Mouse (Mus musculus) forebrain, embryonic 11.5 days (tissue): ENCODE results near the gene Uhrf1. TPM values are rescaled to one million over a fixed set of nuclear protein-coding genes. Genes with fewer than 3 reads are reported as not detected.

Experiments
- ATAC-seq: fragments of 200-750 bp; cut with Nextera tagmentation; replicated peaks from 2 replicates; pipeline ENCODE4 v1.8.0; 2017; ENCODE audit warnings: moderate TSS enrichment; ENCODE audit not compliant: low FRiP score
- DNase-seq: peaks from one replicate; pipeline ENCODE4 v3.0.0-alpha.2; 2017; ENCODE audit warnings: low spot score
- H3K27ac ChIP-seq: fragments of 300-500 bp; sonication (generic); 2 replicates; pipeline ENCODE4 v1.5.1; 2014; ENCODE audit warnings: low read depth, low read length
- H3K27me3 ChIP-seq: fragments of 300-500 bp; sonication (generic); 2 replicates; pipeline ENCODE4 v1.6.1; 2014; ENCODE audit warnings: mild to moderate bottlenecking, low read length, mixed read lengths; ENCODE audit not compliant: control insufficient read depth, insufficient read depth
- H3K36me3 ChIP-seq: fragments of 300-500 bp; sonication (generic); 2 replicates; pipeline ENCODE4 v1.6.1; 2014; ENCODE audit warnings: mild to moderate bottlenecking, low read length, moderate library complexity, mixed read lengths; ENCODE audit not compliant: control insufficient read depth, insufficient read depth
- H3K4me1 ChIP-seq: fragments of 300-500 bp; sonication (generic); replicated peaks from 2 replicates; pipeline ENCODE4 v1.6.1; 2014; ENCODE audit warnings: low read length, mixed read lengths; ENCODE audit not compliant: control insufficient read depth, insufficient read depth
- H3K4me2 ChIP-seq: fragments of 300-500 bp; sonication (generic); 2 replicates; pipeline ENCODE4 v1.6.1; 2014; ENCODE audit warnings: low read depth, mild to moderate bottlenecking, low read length, moderate library complexity, mixed read lengths; ENCODE audit not compliant: severe bottlenecking
- H3K4me3 ChIP-seq: fragments of 300-500 bp; sonication (generic); 2 replicates; pipeline ENCODE4 v1.5.1; 2014; ENCODE audit warnings: low read depth, low read length
- H3K9ac ChIP-seq: fragments of 300-500 bp; sonication (generic); 2 replicates; pipeline ENCODE4 v1.6.1; 2014; ENCODE audit warnings: low read length
- H3K9me3 ChIP-seq: fragments of 300-500 bp; sonication (generic); 2 replicates; pipeline ENCODE4 v1.6.1; 2016; ENCODE audit warnings: low read length, mixed read lengths; ENCODE audit not compliant: control insufficient read depth
- WGBS: fragments of 180-500 bp; shearing (Covaris S2); extraction: QIAGEN DNeasy Blood & Tissue Kit; methylation state at CpG from one replicate; pipeline ENCODE4 v1.1.7; 2014; 5-methylcytosine and 5-hydroxymethylcytosine counted together
- polyA plus RNA-seq: library from polyadenylated mRNA; unstranded; fragments of >200 nt; fragmentation: Nextera tagmentation; extraction: Ambion mirVana; gene quantifications from 2 replicates; pipeline ENCODE4 v1.2.1, GENCODE M21; 2014

Gene Uhrf1
- polyA plus RNA-seq, 1 experiment from 2014 or later = 223 TPM

DNA sequence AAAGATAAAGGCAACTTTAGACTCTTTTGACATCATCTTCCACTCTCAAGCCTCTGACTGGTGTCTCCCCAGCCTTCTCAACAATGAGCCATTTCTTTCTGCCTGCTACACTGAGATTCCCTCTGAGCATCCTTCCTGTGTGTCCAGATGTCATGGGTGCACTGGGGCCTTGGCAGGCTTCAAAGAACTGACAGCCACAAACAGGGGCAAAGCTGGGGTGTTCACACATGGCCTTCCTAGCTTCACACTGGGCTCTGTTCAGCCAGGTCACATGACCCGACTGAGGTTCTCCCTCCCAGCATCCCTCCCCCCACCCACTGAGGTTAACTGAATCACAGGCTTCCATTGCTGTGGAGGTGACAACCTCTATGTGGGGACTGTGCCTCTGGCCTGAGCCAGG, 6.9 kb upstream of the Uhrf1 start:
- Histone ChIP-seq H3K9me3 (no peaks in the 10 kb centered on the region), H3K4me3 (no peak overlapping the region), H3K27me3 (no peaks in the 10 kb centered on the region), H3K4me1 (peaks cover 4% of the 10 kb centered on the region; the same call in 1 of the 2 replicates), H3K27ac (no peak overlapping the region), H3K36me3 (no peaks in the 10 kb centered on the region), H3K9ac (no peak overlapping the region), H3K4me2 (no peak overlapping the region)
- DNase-seq = no peak
- no peak for ATAC-seq
- WGBS = 78% methylated on average over 1 of the region's 1 CpGs

DNA sequence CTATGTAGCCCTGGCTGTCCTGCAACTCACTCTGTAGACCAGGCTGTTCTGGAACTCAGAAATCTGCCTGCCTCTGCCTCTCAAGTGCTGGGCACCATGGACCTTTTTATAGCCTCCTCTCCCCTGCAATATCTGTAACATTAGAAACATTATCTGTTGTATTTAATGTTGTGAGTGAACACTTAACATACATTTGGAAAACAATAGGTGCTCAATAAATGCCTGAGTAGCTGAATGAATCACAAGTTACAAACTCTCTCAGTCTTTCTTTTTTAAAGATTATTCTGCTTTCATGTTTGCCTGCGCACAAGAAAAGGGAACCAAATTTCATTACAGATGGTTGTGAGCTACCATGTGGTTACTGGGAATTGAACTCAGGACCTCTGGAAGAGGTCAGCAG, 4.9 kb upstream of the Uhrf1 start:
- H3K9me3 ChIP-seq = no peaks in the 10 kb centered on the region
- DNase-seq = no peak

DNA sequence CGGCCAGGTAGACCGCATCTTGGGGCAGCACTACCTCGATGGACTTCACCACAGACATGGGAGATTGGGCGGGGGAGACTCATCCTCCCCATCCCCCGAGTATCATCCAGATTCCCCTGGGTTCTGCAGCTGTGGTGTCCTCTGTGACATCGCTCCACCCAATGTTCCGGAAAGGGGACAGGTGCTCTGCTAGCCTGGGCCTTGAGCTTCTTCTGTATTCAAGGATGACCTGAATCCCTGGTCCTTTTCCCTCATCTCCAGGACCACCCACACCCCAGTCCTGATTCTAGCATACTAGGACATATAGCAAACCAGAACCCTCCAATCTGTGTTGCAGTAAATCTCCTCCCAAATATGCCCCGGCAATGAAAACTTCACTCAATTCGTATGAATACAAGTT, 2.9 kb upstream of the Uhrf1 start, which contains the start of gene Arrdc5:
Arrdc5 (minus strand) TSS at position 101 of the 400 bp plus-strand sequence.
- no peaks in the 10 kb centered on the region for H3K36me3 ChIP-seq
- no peak within 1 kb of the TSS for H3K4me2 ChIP-seq
- no peak within 1 kb of the TSS for H3K4me3 ChIP-seq
- peaks cover 11% of the 10 kb centered on the region for H3K4me1 ChIP-seq
- no peak within 1 kb of the TSS for H3K27ac ChIP-seq
- H3K9ac ChIP-seq = no peak within 1 kb of the TSS
- H3K9me3 ChIP-seq = no peaks in the 10 kb centered on the region
- WGBS = 95% methylated on average over 9 of the region's 9 CpGs
- DNase-seq (no peak), ATAC-seq (no peak)
- H3K27me3 ChIP-seq = no peaks in the 10 kb centered on the region

More for the DNA sequence above, 4.9 kb upstream of the Uhrf1 start:
- H3K4me2 ChIP-seq = no peak overlapping the region
- H3K4me1 ChIP-seq = peaks cover 8% of the 10 kb centered on the region; the same call in 1 of the 2 replicates
- no peaks in the 10 kb centered on the region for H3K27me3 ChIP-seq
- no peaks in the 10 kb centered on the region for H3K36me3 ChIP-seq
- H3K9ac ChIP-seq = no peak overlapping the region
- WGBS = 96% methylated on average over 1 of the region's 1 CpGs
- no peak overlapping the region for H3K4me3 ChIP-seq
- ATAC-seq = no peak
- H3K27ac ChIP-seq = no peak overlapping the region

DNA sequence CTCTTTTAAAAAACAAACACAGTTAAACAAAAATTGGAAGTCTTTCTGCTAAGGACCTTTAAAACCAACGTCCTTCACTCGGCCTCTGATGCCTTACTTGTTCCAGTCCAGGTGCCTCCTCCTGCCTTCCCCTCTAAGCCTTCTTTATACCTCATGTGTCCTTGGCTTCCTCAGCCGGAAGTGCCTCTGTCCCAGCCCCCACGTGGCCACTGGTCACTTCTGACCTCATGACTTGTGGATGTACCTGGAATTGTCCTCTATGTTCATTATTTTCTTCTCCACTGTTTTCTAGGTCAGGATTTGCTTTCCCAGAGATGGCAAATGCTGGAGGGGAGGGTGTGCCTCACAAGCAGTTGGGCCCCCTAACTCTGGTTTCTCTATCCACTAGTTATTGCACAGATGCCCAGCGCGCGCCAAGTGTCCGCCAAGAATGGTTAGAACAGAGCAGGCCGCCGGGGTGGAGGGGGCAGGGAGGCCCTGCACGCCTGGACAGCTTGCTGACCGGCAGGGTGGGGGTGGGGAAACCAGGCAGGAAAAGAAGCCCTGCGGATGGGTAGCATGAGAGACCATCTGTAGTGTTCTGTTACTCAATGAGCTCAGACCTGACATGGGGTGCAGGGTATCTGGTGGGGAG, 641 bp upstream of the Uhrf1 start:
- Histone ChIP-seq H3K27me3 (no peaks in the 10 kb centered on the region), H3K4me2 (peak overlapping the region; percentile 97), H3K36me3 (peaks cover 4% of the 10 kb centered on the region; the same call in 1 of the 2 replicates), H3K9ac (peak overlapping the region; percentile 45), H3K4me1 (peaks cover 22% of the 10 kb centered on the region), H3K9me3 (no peaks in the 10 kb centered on the region), H3K4me3 (peak overlapping the region; percentile 88), H3K27ac (peak overlapping the region; percentile 94)
- DNase-seq = peak; percentile 80
- peak; percentile 38 for ATAC-seq
- WGBS = 24% methylated on average over 13 of the region's 13 CpGs

DNA sequence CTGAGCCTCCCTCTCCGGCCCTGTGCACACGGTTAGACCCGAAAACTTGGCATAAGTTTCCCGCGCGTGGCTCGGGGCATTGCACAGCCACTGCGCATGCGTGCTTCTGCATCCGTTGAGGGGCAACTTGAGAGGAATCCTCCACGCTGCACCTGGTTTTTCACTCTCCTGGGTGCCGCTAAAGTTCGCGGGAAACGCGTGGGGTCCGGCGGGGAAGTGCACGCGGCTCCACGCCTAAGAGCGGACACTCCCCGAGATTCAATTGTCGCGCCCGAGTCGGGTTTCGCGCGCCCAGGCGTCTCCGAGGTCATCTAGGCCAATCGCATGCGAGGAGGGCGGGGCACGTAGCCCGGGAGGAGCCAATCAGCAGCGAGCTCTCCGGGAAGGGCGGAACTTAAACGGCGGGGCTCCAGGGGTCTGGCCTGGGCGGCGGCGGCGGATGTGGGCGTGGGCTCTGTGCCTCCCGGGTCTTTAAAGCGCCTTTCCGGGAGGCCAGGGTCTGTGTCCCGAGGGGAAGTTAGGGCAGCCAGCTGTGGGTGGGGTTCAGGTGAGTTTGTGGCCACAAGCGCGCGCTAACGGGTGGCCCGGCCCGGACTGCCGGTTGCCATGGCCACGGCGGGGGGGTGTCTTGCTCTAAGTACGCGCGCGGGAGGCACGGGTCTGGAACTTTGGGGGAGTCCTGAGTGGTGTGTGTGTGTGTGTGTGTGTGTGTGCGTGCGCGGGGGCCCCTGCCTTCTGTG, 896 bp downstream of the Uhrf1 start:
- peak; percentile 91 for ATAC-seq
- Histone ChIP-seq H3K36me3 (peaks cover 4% of the 10 kb centered on the region; the same call in 1 of the 2 replicates), H3K4me1 (peaks cover 25% of the 10 kb centered on the region), H3K27ac (peak overlapping the region; percentile 94), H3K4me2 (peak overlapping the region; percentile 97), H3K9ac (peak overlapping the region; percentile 92), H3K4me3 (peak overlapping the region; percentile 88), H3K9me3 (no peaks in the 10 kb centered on the region), H3K27me3 (no peaks in the 10 kb centered on the region)
- under 1% methylated on average over 67 of the region's 68 CpGs for WGBS
- peak; percentile 98 for DNase-seq

DNA sequence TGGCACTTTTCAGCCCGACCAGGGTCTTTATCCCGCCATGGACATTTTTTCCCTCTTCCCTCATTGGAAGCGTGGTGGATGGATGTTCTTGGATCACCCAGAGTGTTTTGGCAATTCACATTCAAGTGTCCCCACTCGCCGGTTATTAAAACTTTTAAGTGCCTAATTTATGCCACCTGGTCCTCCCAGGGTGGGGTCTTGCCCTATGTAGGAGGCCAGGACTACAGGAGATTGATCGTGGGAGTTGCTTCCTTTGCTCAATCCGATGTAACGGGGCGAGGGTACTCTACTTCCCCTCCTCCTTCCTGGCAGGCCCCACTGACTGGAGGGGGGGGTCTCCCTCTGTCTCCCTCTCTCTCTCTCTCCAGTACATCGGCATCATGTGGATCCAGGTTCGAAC, 1.6 kb downstream of the Uhrf1 start:
- H3K27ac ChIP-seq = no peak overlapping the region
- peaks cover 4% of the 10 kb centered on the region; the same call in 1 of the 2 replicates for H3K36me3 ChIP-seq
- ATAC-seq = no peak
- H3K4me2 ChIP-seq = peak overlapping the region; percentile 97
- H3K9ac ChIP-seq = peak overlapping the region; percentile 92
- H3K9me3 ChIP-seq = no peaks in the 10 kb centered on the region
- peaks cover 25% of the 10 kb centered on the region for H3K4me1 ChIP-seq
- peak overlapping the region; percentile 88 for H3K4me3 ChIP-seq
- no peaks in the 10 kb centered on the region for H3K27me3 ChIP-seq
- no peak for DNase-seq
- 19% methylated on average over 11 of the region's 11 CpGs for WGBS

DNA sequence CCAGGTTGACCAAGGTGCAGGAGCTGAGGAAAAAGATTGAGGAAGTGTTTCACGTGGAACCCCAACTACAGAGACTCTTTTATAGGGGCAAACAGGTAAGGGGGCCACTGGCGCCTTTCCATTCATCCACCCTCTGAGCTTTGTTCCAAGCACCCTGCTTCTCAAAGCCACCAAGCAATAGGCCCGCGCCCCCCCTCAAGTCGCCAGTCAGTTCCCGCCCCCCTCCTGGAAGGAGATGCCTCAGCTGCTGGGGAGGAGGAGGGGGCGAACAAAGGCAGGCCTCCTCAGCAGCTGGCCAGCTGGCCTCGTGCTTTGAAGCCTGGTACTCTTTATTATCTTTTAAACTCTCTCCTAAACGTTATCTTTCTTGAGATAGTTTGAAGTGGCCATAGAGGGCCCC, 2.0 kb downstream of the Uhrf1 start:
- Histone ChIP-seq H3K27me3 (no peaks in the 10 kb centered on the region), H3K9me3 (no peaks in the 10 kb centered on the region), H3K36me3 (peaks cover 4% of the 10 kb centered on the region; the same call in 1 of the 2 replicates), H3K27ac (no peak overlapping the region), H3K4me1 (peaks cover 25% of the 10 kb centered on the region), H3K4me2 (peak overlapping the region; percentile 97), H3K4me3 (peak overlapping the region; percentile 88), H3K9ac (peak overlapping the region; percentile 92)
- WGBS = 42% methylated on average over 9 of the region's 9 CpGs
- DNase-seq (no peak), ATAC-seq (no peak)

DNA sequence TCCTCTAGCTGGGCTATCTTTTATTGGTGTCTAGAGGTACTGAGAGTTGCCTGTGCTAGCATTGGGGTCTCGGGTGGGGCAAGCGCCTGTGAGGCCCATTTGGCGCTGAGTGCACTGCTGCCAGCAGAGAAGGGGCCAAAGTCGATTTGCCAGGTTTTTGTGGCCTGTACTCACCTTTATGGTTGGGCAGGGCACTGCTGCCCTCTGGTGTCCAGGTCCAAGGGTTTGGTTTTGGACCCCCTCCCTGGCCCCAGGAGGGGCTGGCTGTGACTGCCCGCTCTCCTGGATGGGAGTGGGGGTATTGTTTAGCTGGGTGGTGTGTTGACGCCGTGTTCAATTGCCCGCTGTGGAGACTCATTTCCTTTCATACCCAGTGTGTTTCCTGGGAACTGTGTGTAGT, 2.7 kb downstream of the Uhrf1 start:
- Histone ChIP-seq H3K4me3 (peak overlapping the region; percentile 88), H3K36me3 (peaks cover 4% of the 10 kb centered on the region; the same call in 1 of the 2 replicates), H3K27me3 (no peaks in the 10 kb centered on the region), H3K4me2 (peak overlapping the region; percentile 97), H3K4me1 (peaks cover 25% of the 10 kb centered on the region), H3K9ac (peak overlapping the region; percentile 92), H3K9me3 (no peaks in the 10 kb centered on the region), H3K27ac (no peak overlapping the region)
- 69% methylated on average over 8 of the region's 8 CpGs for WGBS
- ATAC-seq = no peak
- DNase-seq = no peak
